Mouse (Mus musculus) stomach, embryonic 14.5 days (tissue): ENCODE measurements around the gene Iqca. TPM values are rescaled to one million over a fixed set of nuclear protein-coding genes. Genes with fewer than 3 reads are reported as not detected.

ENCODE experiments used
- ATAC-seq: fragments of 200-750 bp; cut with Nextera tagmentation; 2 replicates; pipeline ENCODE4 v1.8.0; 2017; ENCODE audit warnings: low read depth, moderate TSS enrichment; ENCODE audit not compliant: insufficient number of reproducible peaks, insufficient read depth, low FRiP score
- H3K27ac ChIP-seq: fragments of 300-500 bp; sonication (generic); 2 replicates; pipeline ENCODE4 v1.5.1; 2014; ENCODE audit warnings: mild to moderate bottlenecking, low read length, moderate library complexity, mixed read lengths
- H3K27me3 ChIP-seq: fragments of 300-500 bp; sonication (generic); 2 replicates; pipeline ENCODE4 v1.6.1; 2014; ENCODE audit warnings: low read length, control low read depth, mixed read lengths; ENCODE audit not compliant: control insufficient read depth, insufficient read depth
- H3K36me3 ChIP-seq: fragments of 300-500 bp; sonication (generic); 2 replicates; pipeline ENCODE4 v1.6.1; 2014; ENCODE audit warnings: mild to moderate bottlenecking, control low read depth, low read length, moderate library complexity, mixed read lengths; ENCODE audit not compliant: control insufficient read depth, insufficient read depth
- H3K4me1 ChIP-seq: fragments of 300-500 bp; sonication (generic); 2 replicates; pipeline ENCODE4 v1.6.1; 2014; ENCODE audit warnings: low read length, control low read depth, mixed read lengths; ENCODE audit not compliant: control insufficient read depth, insufficient read depth
- H3K4me2 ChIP-seq: fragments of 300-500 bp; sonication (generic); replicated peaks from 2 replicates; pipeline ENCODE4 v1.6.1; 2014; ENCODE audit warnings: low read depth, low read length, control low read depth
- H3K4me3 ChIP-seq: fragments of 300-500 bp; sonication (generic); 2 replicates; pipeline ENCODE4 v1.5.1; 2014; ENCODE audit warnings: low read depth, low read length, control low read depth
- H3K9ac ChIP-seq: fragments of 300-500 bp; sonication (generic); replicated peaks from 2 replicates; pipeline ENCODE4 v1.6.1; 2014; ENCODE audit warnings: low read depth, mild to moderate bottlenecking, control low read depth, low read length, moderate library complexity, mixed read lengths
- H3K9me3 ChIP-seq: fragments of 300-500 bp; sonication (generic); 2 replicates; pipeline ENCODE4 v1.6.1; 2016; ENCODE audit warnings: low read depth, low read length, control low read depth; ENCODE audit not compliant: control insufficient read depth
- WGBS: fragments of 180-500 bp; shearing (Covaris S2); extraction: QIAGEN DNeasy Blood & Tissue Kit; methylation state at CpG from one replicate; pipeline ENCODE4 v1.1.7; 2014; 5-methylcytosine and 5-hydroxymethylcytosine counted together
- polyA plus RNA-seq: library from polyadenylated mRNA; unstranded; fragments of >200 nt; fragmentation: Nextera tagmentation; extraction: Ambion mirVana; gene quantifications from 2 replicates; pipeline ENCODE4 v1.2.1, GENCODE M21; 2014

The Iqca gene
- polyA plus RNA-seq = not detected in 2 replicates

DNA sequence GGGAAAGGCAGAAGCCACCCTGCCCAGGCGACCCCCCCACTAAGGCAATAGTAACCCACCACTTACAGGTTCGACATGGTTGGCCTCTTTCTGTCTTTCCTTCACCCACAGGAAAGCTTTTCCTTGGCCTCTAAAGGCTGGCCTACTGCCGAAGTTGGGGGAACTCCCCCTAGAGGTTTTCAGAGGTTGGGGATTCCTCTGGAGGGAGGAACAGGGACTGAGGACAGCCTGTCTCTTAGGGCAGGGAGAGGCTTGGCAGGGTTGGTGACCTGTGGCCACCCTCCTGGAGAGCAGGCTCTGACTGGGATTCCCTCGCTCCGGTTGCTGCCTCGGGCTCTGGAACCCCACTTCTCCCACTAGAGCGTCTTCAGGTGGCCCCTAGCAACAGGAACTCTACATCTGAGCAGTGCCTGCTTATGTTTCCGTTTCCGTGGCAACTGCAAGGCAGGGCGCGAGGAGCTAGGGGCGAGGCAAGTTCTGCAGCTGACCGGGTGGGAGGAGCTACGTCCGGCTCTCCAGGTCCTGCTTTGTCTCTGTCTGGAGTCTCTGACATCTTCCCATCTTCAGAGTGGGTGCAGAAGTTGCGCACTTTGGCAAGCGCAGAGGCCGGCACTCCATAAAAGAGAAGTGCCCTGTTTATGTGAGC is at the start of gene Iqca:
TSS of gene Iqca (minus strand) at position 303 of the 646 bp plus-strand sequence.
- H3K27ac ChIP-seq = peak within 1 kb of the TSS; percentile 61
- WGBS = 2% methylated on average over 18 of the region's 18 CpGs
- no peak within 1 kb of the TSS for H3K9ac ChIP-seq

DNA sequence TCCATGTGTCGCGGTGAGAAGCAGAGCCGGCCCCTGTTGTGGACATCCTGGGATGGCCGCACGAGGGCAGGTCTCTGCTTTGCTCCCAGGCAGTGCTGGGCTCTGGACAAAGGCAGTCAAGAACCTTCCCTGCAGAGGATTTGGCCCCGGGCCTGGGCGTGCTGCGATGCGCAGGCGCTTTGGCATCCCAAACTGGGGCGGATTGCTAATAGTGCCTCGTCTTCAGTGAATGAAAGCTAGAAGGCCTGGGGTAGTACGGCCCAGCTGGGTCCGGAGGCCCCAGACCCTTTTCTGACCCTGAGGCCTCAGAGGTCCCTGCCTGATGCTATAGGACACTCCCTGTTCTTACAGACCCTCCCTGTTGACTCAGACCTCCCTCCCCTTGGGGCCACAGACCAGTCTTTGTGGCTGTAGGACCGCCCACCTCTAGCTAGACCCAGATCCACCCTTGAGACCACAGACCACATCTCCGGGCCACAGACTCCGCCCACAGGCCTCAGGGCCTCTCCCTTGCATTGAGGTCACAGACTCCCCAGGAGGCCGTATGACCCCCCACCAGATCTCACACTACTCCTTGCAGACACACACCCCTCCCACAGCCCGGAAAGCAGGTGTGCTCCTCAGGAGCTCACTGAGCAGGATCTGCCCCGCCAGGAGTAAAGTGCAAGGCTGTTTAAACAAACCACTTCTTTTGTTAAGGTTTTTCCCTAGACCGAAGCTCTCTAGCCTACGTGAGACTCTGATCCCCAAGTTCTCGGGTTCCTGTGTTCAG is 49.2 kb upstream of the Iqca start:
- Histone ChIP-seq H3K4me3 (0 out of 2 replicates have a peak overlapping the region, but pooled peaks have one; percentile 6), H3K27me3 (no peaks in the 10 kb centered on the region), H3K9me3 (no peaks in the 10 kb centered on the region), H3K27ac (peak overlapping the region; percentile 90), H3K36me3 (no peaks in the 10 kb centered on the region), H3K4me1 (peaks cover 14% of the 10 kb centered on the region), H3K9ac (no peak overlapping the region), H3K4me2 (peak overlapping the region; percentile 38)
- WGBS = 21% methylated on average over 23 of the region's 23 CpGs
- peak; percentile 88 for ATAC-seq

More for the DNA sequence above, at the start of gene Iqca:
- Histone ChIP-seq H3K4me3 (no peak within 1 kb of the TSS), H3K4me2 (peak within 1 kb of the TSS; percentile 36), H3K9me3 (no peaks in the 10 kb centered on the region), H3K4me1 (peaks cover 12% of the 10 kb centered on the region), H3K27me3 (no peaks in the 10 kb centered on the region), H3K36me3 (no peaks in the 10 kb centered on the region)
- peak; percentile 96 for ATAC-seq

DNA sequence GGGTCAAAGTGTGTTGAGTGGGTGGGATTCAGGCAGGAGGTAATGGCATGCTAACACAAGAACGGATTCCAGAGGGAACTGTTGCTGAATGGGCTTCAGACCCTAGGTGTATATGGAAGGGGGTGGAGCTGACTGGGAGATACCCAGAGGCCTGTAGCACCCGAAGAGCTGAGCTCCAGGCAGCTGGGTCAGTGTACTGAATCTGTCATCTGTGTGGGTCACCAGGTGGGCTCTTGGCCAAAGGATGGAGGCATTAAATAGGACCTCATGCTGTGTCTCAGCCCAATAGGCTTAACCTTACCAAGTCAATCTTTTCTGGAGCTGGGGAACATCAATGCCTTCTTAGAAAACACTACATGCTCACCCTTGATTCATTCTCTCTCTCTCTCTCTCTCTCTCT is 48.5 kb upstream of the Iqca start:
- Histone ChIP-seq H3K4me2 (no peak overlapping the region), H3K9me3 (no peaks in the 10 kb centered on the region), H3K4me1 (peaks cover 7% of the 10 kb centered on the region; the same call in 1 of the 2 replicates), H3K36me3 (no peaks in the 10 kb centered on the region), H3K9ac (no peak overlapping the region), H3K4me3 (no peak overlapping the region), H3K27ac (no peak overlapping the region), H3K27me3 (no peaks in the 10 kb centered on the region)
- 53% methylated on average over 2 of the region's 2 CpGs for WGBS
- ATAC-seq = no peak

DNA sequence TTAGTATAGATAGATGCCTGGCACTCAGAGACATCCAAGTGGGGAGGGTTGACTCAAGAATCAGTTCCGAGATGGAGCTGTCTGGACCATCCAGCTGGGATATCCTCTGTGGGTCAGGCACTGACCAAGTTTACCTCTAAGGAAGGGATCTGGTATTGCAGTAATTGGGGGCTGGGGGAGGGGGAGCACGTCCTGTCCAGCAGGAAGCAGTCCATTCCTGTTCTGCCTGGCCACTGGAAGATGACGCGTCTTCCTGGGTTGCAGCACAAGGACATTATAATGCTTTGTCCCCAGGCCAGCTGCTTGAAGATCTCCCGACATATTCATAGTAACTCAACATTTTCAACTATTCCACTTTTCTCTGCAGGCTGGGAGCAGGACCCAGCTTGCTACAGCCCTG is 48.0 kb upstream of the Iqca start:
- Histone ChIP-seq H3K4me1 (peaks cover 3% of the 10 kb centered on the region; the same call in 1 of the 2 replicates), H3K9me3 (no peaks in the 10 kb centered on the region), H3K9ac (no peak overlapping the region), H3K27ac (no peak overlapping the region), H3K4me2 (no peak overlapping the region), H3K36me3 (no peaks in the 10 kb centered on the region), H3K27me3 (no peaks in the 10 kb centered on the region), H3K4me3 (no peak overlapping the region)
- 73% methylated on average over 5 of the region's 5 CpGs for WGBS
- no peak for ATAC-seq

DNA sequence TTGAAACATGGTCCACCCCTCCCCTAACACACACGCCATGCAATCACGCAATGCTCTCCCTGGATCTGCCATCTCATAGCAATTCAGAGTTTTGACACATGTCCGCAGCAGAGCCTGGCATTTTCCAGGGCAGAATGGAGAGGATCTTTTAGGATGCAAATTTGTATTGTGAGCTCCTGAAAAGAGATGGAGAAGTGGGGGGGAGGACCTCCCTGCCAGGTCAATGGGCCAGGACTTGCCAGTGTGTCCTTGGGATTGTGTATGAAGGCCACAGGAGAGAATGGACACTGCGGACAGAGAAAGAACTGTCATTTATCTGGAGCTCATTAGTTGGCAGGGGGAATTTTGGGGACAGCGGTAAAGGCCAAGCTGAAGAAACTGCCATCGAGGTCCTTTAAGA is 35.8 kb upstream of the Iqca start:
- no peak for ATAC-seq
- Histone ChIP-seq H3K27ac (no peak overlapping the region), H3K4me3 (no peak overlapping the region), H3K9me3 (no peaks in the 10 kb centered on the region), H3K4me1 (no peaks in the 10 kb centered on the region), H3K9ac (no peak overlapping the region), H3K27me3 (no peaks in the 10 kb centered on the region), H3K36me3 (no peaks in the 10 kb centered on the region), H3K4me2 (no peak overlapping the region)
- 92% methylated on average over 6 of the region's 6 CpGs for WGBS

DNA sequence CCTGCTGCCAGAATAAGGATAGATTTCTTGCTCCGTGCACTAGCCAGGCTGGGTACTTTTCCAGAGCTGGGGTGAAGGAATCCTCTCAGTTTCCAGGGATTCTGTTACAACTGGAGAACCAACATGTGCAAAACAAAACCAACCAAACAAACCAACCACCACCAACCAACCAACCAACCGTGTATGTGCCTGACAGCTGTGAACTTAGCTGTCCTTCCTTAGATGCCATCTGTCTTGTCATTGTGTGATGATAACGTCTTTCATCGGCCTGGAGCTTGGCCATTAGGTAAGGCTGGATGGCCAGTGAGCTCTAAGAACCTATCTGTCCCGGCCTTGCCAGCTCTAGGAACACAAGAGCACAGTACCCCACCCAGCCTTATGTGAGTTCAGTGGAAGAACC is 33.7 kb upstream of the Iqca start:
- Histone ChIP-seq H3K9me3 (no peaks in the 10 kb centered on the region), H3K4me3 (no peak overlapping the region), H3K4me1 (no peaks in the 10 kb centered on the region), H3K4me2 (no peak overlapping the region), H3K9ac (no peak overlapping the region), H3K27me3 (no peaks in the 10 kb centered on the region), H3K27ac (no peak overlapping the region), H3K36me3 (no peaks in the 10 kb centered on the region)
- 90% methylated on average over 5 of the region's 5 CpGs for WGBS
- no peak for ATAC-seq

DNA sequence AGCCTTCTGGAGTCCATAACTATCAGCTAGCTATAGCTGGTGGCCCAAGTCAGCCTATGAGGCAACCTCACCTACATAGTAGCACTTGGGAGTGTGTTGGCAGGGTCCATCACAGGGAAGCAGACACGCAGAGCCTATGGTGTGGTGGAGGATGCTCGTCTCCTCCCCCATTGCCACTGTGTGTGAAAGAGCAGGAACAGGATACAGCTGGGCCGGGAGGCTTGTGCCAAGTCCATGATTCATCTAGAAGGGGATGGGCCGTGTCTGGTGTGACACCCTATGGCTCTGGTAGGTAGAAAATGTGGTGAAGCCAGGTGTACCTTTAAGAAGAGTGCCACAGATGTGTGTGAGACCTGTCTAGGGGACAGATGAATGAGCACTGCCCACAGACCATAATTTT is 33.0 kb upstream of the Iqca start:
- Histone ChIP-seq H3K27ac (no peak overlapping the region), H3K36me3 (no peaks in the 10 kb centered on the region), H3K4me1 (no peaks in the 10 kb centered on the region), H3K9me3 (no peaks in the 10 kb centered on the region), H3K4me2 (no peak overlapping the region), H3K4me3 (no peak overlapping the region), H3K9ac (no peak overlapping the region), H3K27me3 (no peaks in the 10 kb centered on the region)
- 75% methylated on average over 4 of the region's 4 CpGs for WGBS
- ATAC-seq = no peak

DNA sequence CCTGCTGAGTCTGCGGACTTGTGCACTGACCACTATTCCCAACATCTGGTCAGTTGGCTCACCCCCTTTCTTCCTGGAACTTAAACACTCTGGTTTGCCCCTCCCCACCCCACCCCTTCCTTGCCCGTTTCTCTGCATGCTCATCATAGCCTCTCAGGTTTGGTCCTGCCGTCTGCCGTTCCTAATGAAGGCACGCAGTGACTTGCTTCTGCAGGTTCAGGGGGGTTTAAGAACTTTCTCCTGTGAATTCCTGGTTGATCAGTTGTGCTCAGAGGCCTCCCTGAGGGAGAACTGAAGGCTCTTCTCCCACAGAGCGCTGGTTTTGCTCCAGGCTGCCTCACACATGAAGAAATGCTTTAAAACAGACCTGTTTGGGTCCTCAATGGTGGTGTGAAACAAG is 30.4 kb upstream of the Iqca start:
- H3K4me1 ChIP-seq = no peaks in the 10 kb centered on the region
- no peak overlapping the region for H3K4me3 ChIP-seq
- H3K9ac ChIP-seq = no peak overlapping the region
- H3K27ac ChIP-seq = no peak overlapping the region
- ATAC-seq = no peak
- H3K27me3 ChIP-seq = no peaks in the 10 kb centered on the region
- H3K9me3 ChIP-seq = no peaks in the 10 kb centered on the region
- no peak overlapping the region for H3K4me2 ChIP-seq
- H3K36me3 ChIP-seq = no peaks in the 10 kb centered on the region
- 60% methylated on average over 6 of the region's 6 CpGs for WGBS
